Mouse (Mus musculus) intestine, embryonic 15.5 days (tissue): ENCODE data around the gene Plekhm3. TPM values are rescaled to one million over a fixed set of nuclear protein-coding genes. Genes with fewer than 3 reads are reported as not detected.

Experiments used
- ATAC-seq: fragments of 200-750 bp; cut with Nextera tagmentation; 2 replicates; pipeline ENCODE4 v1.8.0; 2017; ENCODE audit warnings: moderate TSS enrichment, moderate library complexity
- H3K27ac ChIP-seq: fragments of 300-500 bp; sonication (generic); 2 replicates; pipeline ENCODE4 v1.5.1; 2015; ENCODE audit warnings: mild to moderate bottlenecking, inconsistent platforms
- H3K27me3 ChIP-seq: fragments of 300-500 bp; sonication (generic); replicated peaks from 2 replicates; pipeline ENCODE4 v1.6.1; 2015; ENCODE audit warnings: inconsistent platforms
- H3K36me3 ChIP-seq: fragments of 300-500 bp; sonication (generic); 2 replicates; pipeline ENCODE4 v1.6.1; 2015; ENCODE audit warnings: inconsistent platforms
- H3K4me1 ChIP-seq: fragments of 300-500 bp; sonication (generic); replicated peaks from 2 replicates; pipeline ENCODE4 v1.6.1; 2015; ENCODE audit warnings: inconsistent platforms
- H3K4me2 ChIP-seq: fragments of 300-500 bp; sonication (generic); replicated peaks from 2 replicates; pipeline ENCODE4 v1.6.1; 2015; ENCODE audit warnings: mild to moderate bottlenecking, inconsistent platforms
- H3K4me3 ChIP-seq: fragments of 300-500 bp; sonication (generic); replicated peaks from 2 replicates; pipeline ENCODE4 v1.5.1; 2015; ENCODE audit warnings: inconsistent platforms
- H3K9ac ChIP-seq: fragments of 300-500 bp; sonication (generic); 2 replicates; pipeline ENCODE4 v1.6.1; 2015; ENCODE audit warnings: inconsistent platforms
- H3K9me3 ChIP-seq: fragments of 300-500 bp; sonication (generic); 2 replicates; pipeline ENCODE4 v1.6.1; 2016; ENCODE audit warnings: inconsistent platforms
- WGBS: fragments of 180-500 bp; shearing (Covaris S2); methylation state at CpG from one replicate; pipeline ENCODE4 v1.1.7; 2015; 5-methylcytosine and 5-hydroxymethylcytosine counted together
- polyA plus RNA-seq: library from polyadenylated mRNA; unstranded; fragments of >200 nt; fragmentation: Nextera tagmentation; extraction: Ambion mirVana; gene quantifications from 2 replicates; pipeline ENCODE4 v1.2.1, GENCODE M21; 2015

The Plekhm3 gene
- polyA plus RNA-seq, 1 experiment from 2014 or later = 4.7 TPM

GRCm38 (mm10) chr1:64891332-64891731, 65.3 kb downstream of the Plekhm3 start:
- no peak for ATAC-seq
- no peak overlapping the region for H3K4me3 ChIP-seq

DNA sequence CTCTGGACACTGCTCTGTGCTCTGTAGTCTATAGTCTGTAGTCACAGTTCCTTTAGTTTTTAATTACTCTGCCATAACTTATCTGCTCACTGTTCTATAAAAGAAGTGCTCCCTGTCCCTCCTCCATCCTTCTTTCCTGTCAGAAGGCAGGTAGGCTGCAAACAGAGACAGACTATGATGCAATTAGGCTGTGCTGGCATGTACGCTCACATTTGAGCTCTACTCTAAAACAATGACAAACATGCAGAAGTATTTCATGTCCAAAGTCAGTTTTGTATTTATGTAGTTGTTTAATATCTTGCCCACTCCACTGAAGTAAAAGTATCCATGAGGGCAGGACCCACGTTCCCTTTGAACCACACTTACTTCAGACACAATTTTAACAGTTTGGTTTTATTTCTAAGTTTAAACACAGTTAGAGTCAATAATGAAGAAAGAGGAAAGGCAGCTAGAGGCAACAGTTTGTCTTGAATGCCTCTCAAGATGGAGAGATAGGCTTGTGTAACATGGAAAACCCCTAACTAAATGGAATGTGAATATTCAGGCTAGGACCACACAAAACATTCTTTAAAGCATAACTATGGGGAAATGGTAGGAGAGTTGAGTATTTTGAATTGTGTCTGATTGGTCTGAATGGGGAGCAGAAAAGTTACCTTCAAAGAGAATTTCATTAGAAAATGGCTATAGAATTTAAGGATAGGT, 69.0 kb downstream of the Plekhm3 start:
- WGBS = 74% methylated on average over 2 of the region's 2 CpGs
- Histone ChIP-seq H3K4me2 (no peak overlapping the region), H3K9ac (no peak overlapping the region), H3K27me3 (no peaks in the 10 kb centered on the region), H3K27ac (no peak overlapping the region), H3K4me1 (peaks cover 13% of the 10 kb centered on the region), H3K36me3 (no peaks in the 10 kb centered on the region), H3K9me3 (no peaks in the 10 kb centered on the region), H3K4me3 (no peak overlapping the region)
- ATAC-seq = no peak

More at GRCm38 (mm10) chr1:64891332-64891731, 65.3 kb downstream of the Plekhm3 start:
- H3K27ac ChIP-seq = no peak overlapping the region
- no peaks in the 10 kb centered on the region for H3K9me3 ChIP-seq
- 91% methylated on average over 4 of the region's 4 CpGs for WGBS
- no peak overlapping the region for H3K9ac ChIP-seq
- no peaks in the 10 kb centered on the region for H3K36me3 ChIP-seq
- no peaks in the 10 kb centered on the region for H3K27me3 ChIP-seq
- no peak overlapping the region for H3K4me2 ChIP-seq
- H3K4me1 ChIP-seq = no peaks in the 10 kb centered on the region

GRCm38 (mm10) chr1:64886718-64887117, 69.9 kb downstream of the Plekhm3 start:
- no peaks in the 10 kb centered on the region for H3K27me3 ChIP-seq
- no peak overlapping the region for H3K27ac ChIP-seq
- H3K4me1 ChIP-seq = peaks cover 13% of the 10 kb centered on the region
- H3K9me3 ChIP-seq = no peaks in the 10 kb centered on the region
- no peaks in the 10 kb centered on the region for H3K36me3 ChIP-seq
- 90% methylated on average over 6 of the region's 6 CpGs for WGBS
- H3K9ac ChIP-seq = no peak overlapping the region
- no peak overlapping the region for H3K4me2 ChIP-seq
- no peak overlapping the region for H3K4me3 ChIP-seq
- ATAC-seq = no peak

DNA sequence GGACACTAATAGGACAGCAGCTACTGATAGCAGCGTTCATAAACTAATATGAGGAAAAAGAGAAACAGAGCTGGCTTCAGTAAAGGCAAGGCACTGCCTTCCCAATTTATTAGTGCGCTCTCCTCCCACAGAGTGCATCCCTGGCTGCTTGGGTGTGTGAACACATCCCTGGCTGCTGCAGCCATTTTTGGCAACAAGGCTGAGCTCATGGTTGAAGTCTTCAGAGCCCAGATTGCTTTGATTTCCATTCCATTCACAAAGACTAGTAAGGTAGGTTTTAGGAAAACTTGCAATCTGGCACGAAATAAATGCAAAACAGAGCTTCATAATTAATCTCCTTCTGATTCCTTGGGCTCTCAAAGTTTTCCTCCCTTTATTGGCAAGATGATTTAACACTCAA, 71.3 kb downstream of the Plekhm3 start:
- Histone ChIP-seq H3K36me3 (no peaks in the 10 kb centered on the region), H3K4me3 (no peak overlapping the region), H3K4me1 (peaks cover 13% of the 10 kb centered on the region), H3K9me3 (no peaks in the 10 kb centered on the region), H3K27ac (no peak overlapping the region), H3K27me3 (no peaks in the 10 kb centered on the region), H3K9ac (no peak overlapping the region), H3K4me2 (no peak overlapping the region)
- ATAC-seq = no peak
- 65% methylated on average over 3 of the region's 3 CpGs for WGBS

GRCm38 (mm10) chr1:64884007-64884406, 72.6 kb downstream of the Plekhm3 start:
- Histone ChIP-seq H3K27me3 (no peaks in the 10 kb centered on the region), H3K4me1 (peaks cover 13% of the 10 kb centered on the region), H3K27ac (no peak overlapping the region), H3K4me3 (no peak overlapping the region), H3K9me3 (no peaks in the 10 kb centered on the region), H3K9ac (no peak overlapping the region), H3K36me3 (no peaks in the 10 kb centered on the region), H3K4me2 (no peak overlapping the region)
- 24% methylated on average over 6 of the region's 6 CpGs for WGBS
- no peak for ATAC-seq

- Histone ChIP-seq H3K4me1 (peaks cover 17% of the 10 kb centered on the region), H3K4me2 (no peak overlapping the region), H3K9ac (no peak overlapping the region), H3K27me3 (no peaks in the 10 kb centered on the region), H3K36me3 (no peaks in the 10 kb centered on the region), H3K4me3 (no peak overlapping the region), H3K9me3 (no peaks in the 10 kb centered on the region), H3K27ac (no peak overlapping the region)
- WGBS = 58% methylated on average over 3 of the region's 3 CpGs
- ATAC-seq = no peak
Measured at GRCm38 (mm10) chr1:64880613-64881012, 76.0 kb downstream of the Plekhm3 start.

DNA sequence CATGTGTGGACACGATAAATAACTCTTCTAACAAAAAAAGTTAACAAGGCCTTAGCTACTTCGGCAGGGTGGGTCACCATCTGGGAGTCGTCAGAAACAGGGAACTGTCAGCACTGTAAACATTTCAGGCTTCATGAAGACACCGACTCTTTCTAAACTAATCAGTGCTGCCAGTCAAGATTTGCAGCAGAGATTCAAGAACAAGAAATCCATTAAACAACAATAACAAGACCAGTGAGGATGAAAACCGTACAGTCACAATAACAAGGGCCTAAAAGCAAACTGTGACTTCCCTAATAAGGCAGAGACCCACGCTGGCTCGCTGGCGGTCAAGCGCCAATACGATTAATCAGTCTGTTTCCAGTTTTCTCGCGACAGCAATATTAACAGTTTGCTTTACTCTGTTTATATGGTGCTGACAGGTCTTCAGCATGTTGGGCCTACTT, 77.8 kb downstream of the Plekhm3 start:
- no peaks in the 10 kb centered on the region for H3K36me3 ChIP-seq
- no peaks in the 10 kb centered on the region for H3K27me3 ChIP-seq
- H3K9me3 ChIP-seq = no peaks in the 10 kb centered on the region
- WGBS = 38% methylated on average over 12 of the region's 12 CpGs
- H3K27ac ChIP-seq = no peak overlapping the region
- H3K9ac ChIP-seq = no peak overlapping the region
- no peak overlapping the region for H3K4me3 ChIP-seq
- H3K4me2 ChIP-seq = no peak overlapping the region
- ATAC-seq = peak; percentile 55; the same call in 1 of the 2 replicates
- peaks cover 4% of the 10 kb centered on the region; the same call in 1 of the 2 replicates for H3K4me1 ChIP-seq

DNA sequence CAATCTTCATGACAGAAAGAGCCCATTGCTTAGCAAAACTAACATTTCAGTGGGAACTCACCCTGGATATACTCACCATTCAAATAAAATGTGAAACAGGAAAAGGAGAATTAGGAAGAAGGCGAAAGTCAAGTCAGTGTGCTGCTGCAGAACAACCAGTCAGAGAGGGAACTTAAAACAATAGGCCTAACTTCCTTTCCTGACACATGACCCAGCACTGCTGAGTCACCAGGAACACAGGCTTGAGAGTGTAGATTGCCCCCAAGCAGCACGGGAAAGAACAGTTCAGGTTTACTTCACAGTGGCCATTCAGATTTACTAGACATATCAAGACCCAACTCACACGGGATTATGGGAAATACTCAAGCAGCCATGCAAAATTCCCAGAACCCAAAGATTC, 80.3 kb downstream of the Plekhm3 start:
- H3K4me2 ChIP-seq = no peak overlapping the region
- no peak overlapping the region for H3K9ac ChIP-seq
- 0 out of 2 replicates have a peak, but pooled peaks have one; percentile 40 for ATAC-seq
- H3K27me3 ChIP-seq = no peaks in the 10 kb centered on the region
- no peak overlapping the region for H3K27ac ChIP-seq
- no peaks in the 10 kb centered on the region for H3K9me3 ChIP-seq
- WGBS = 63% methylated on average over 3 of the region's 3 CpGs
- H3K36me3 ChIP-seq = no peaks in the 10 kb centered on the region
- H3K4me1 ChIP-seq = peaks cover 4% of the 10 kb centered on the region; the same call in 1 of the 2 replicates
- H3K4me3 ChIP-seq = no peak overlapping the region

DNA sequence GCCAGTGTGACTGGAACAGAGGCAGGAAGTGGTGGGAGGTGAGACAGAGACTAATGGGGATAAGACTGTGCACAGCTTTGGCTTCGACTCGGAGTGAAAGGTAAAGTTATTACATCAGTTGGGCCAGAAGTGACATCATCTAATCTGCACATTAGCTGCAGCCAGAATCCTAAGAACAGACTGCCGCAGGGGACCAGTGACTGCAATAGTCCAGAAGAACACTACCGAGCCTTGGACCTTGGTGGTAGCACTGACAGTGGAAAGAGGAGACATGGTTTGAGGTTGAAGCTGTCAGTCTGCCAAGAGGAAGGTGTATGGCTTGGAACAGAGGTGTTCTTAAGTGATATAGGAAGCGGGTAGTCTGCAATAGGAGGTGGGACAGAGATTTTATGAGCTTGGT, 80.9 kb downstream of the Plekhm3 start:
- H3K36me3 ChIP-seq = no peaks in the 10 kb centered on the region
- H3K9me3 ChIP-seq = no peaks in the 10 kb centered on the region
- peaks cover 4% of the 10 kb centered on the region; the same call in 1 of the 2 replicates for H3K4me1 ChIP-seq
- no peak overlapping the region for H3K4me2 ChIP-seq
- H3K27me3 ChIP-seq = no peaks in the 10 kb centered on the region
- ATAC-seq = no peak
- H3K9ac ChIP-seq = no peak overlapping the region
- H3K27ac ChIP-seq = no peak overlapping the region
- no peak overlapping the region for H3K4me3 ChIP-seq
- WGBS = 69% methylated on average over 5 of the region's 5 CpGs

GRCm38 (mm10) chr1:64875156-64875555, 81.5 kb downstream of the Plekhm3 start:
- no peak overlapping the region for H3K4me3 ChIP-seq
- WGBS = 86% methylated on average over 1 of the region's 1 CpGs
- peaks cover 4% of the 10 kb centered on the region; the same call in 1 of the 2 replicates for H3K4me1 ChIP-seq
- no peaks in the 10 kb centered on the region for H3K9me3 ChIP-seq
- ATAC-seq = no peak
- H3K36me3 ChIP-seq = no peaks in the 10 kb centered on the region
- H3K27ac ChIP-seq = no peak overlapping the region
- no peaks in the 10 kb centered on the region for H3K27me3 ChIP-seq
- no peak overlapping the region for H3K4me2 ChIP-seq
- H3K9ac ChIP-seq = no peak overlapping the region

- Histone ChIP-seq H3K9ac (no peak overlapping the region), H3K27me3 (no peaks in the 10 kb centered on the region), H3K9me3 (no peaks in the 10 kb centered on the region), H3K36me3 (no peaks in the 10 kb centered on the region), H3K27ac (no peak overlapping the region), H3K4me3 (no peak overlapping the region), H3K4me2 (no peak overlapping the region), H3K4me1 (0 out of 2 replicates have a peak, but pooled peaks cover 10% of the 10 kb centered on the region)
- 89% methylated on average over 5 of the region's 5 CpGs for WGBS
- ATAC-seq = no peak
Measured at GRCm38 (mm10) chr1:64871956-64872355, 84.7 kb downstream of the Plekhm3 start.

GRCm38 (mm10) chr1:64867684-64868083, 88.9 kb downstream of the Plekhm3 start:
- no peaks in the 10 kb centered on the region for H3K27me3 ChIP-seq
- H3K9me3 ChIP-seq = no peaks in the 10 kb centered on the region
- no peaks in the 10 kb centered on the region for H3K36me3 ChIP-seq
- no peak overlapping the region for H3K4me2 ChIP-seq
- no peak overlapping the region for H3K9ac ChIP-seq
- no peak overlapping the region for H3K4me3 ChIP-seq
- H3K27ac ChIP-seq = peak overlapping the region; percentile 48; the same call in 1 of the 2 replicates
- H3K4me1 ChIP-seq = peaks cover 10% of the 10 kb centered on the region; the same call in 1 of the 2 replicates
- ATAC-seq = 0 out of 2 replicates have a peak, but pooled peaks have one; percentile 20
- 25% methylated on average over 4 of the region's 4 CpGs for WGBS

DNA sequence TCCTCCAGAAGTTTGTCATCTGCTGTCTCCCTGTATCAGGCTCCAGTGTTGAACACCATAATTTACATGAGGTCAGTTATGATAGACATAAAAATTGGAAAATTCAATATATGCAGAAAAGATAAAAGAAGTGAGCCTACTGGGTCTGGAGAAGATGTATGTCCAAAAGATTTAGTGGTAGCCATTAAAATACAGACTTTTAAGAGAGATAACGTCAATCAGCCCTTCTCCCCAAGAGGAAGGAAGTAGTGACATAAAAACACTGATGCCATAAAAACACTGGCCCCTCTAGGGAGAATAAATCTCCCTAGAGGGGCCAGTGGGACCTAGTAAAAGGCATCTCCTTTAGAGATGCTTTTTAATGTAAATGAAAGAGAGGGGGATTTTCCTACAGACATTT, 90.5 kb downstream of the Plekhm3 start:
- H3K4me1 ChIP-seq = peaks cover 10% of the 10 kb centered on the region; the same call in 1 of the 2 replicates
- H3K9ac ChIP-seq = no peak overlapping the region
- WGBS = 34% methylated on average over 1 of the region's 1 CpGs
- H3K27me3 ChIP-seq = no peaks in the 10 kb centered on the region
- ATAC-seq = no peak
- no peaks in the 10 kb centered on the region for H3K9me3 ChIP-seq
- no peak overlapping the region for H3K4me3 ChIP-seq
- no peak overlapping the region for H3K27ac ChIP-seq
- no peaks in the 10 kb centered on the region for H3K36me3 ChIP-seq
- no peak overlapping the region for H3K4me2 ChIP-seq
